Mouse (Mus musculus): Measurements from ENCODE around the gene Olfr765.
A peak's percentile ranks its signal among the peaks of the same experiment; 100 is the strongest.
"Not testable (repeated sequence)": the region's sequence is repeated elsewhere in the genome, so short reads cannot be mapped to it uniquely, and the experiment has no call there.

The Olfr765 gene

GRCm38 (mm10) chr10:129049898-129050297 lies at the start of gene Olfr765:
TSS of gene Olfr765 (minus strand) at chr10:129049998.
- DNase-seq (ENCODE audit: low read depth, low spot score): not testable (repeated sequence)

DNA sequence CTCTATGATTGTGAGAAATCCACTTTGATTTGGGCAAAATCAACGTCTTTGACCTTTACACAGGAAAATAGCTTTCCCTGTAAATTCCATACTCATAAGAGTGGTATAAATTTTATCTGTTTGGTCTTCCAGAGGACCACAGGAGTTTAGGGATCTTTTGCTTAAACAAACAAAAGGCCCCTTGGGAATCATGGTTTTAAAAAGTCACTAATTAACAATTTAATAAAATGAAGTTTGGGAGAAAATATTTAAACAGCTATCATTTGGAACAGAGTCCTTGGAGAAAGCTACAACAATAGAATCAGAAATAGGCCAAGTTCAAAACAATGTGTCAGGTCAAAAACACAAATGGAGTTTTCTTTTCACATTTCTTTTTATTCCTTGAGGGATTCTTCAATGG lies 49.5 kb upstream of the Olfr765 start, which contains the start of gene Olfr768:
TSS of gene Olfr768 (minus strand) at position 101 of the 400 bp plus-strand sequence.
- DNase-seq (ENCODE audit: low read depth, low spot score): no peak

DNA sequence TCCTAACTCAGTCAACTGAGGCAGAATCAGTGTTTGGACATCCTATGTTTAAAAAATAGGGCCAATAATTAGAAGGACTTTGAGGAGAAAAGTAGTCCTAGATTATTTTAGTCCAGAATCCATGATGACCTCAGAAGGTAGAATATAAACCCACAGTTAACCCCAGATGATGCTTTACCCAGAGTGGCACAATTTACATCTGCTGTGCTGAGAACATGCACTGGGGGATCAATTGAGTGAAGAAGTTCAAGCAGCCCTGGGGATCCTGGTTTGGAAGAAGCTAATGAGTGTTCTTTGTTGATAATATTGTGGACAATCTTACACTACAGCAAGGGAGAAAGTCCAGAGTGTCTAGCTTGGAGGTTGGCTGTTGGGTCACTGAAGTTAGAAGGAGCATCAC lies 33.0 kb upstream of the Olfr765 start, which contains the start of gene Olfr767:
TSS of gene Olfr767 (minus strand) at position 101 of the 400 bp plus-strand sequence.
- DNase-seq (ENCODE audit: low read depth, low spot score): not testable (repeated sequence)

DNA sequence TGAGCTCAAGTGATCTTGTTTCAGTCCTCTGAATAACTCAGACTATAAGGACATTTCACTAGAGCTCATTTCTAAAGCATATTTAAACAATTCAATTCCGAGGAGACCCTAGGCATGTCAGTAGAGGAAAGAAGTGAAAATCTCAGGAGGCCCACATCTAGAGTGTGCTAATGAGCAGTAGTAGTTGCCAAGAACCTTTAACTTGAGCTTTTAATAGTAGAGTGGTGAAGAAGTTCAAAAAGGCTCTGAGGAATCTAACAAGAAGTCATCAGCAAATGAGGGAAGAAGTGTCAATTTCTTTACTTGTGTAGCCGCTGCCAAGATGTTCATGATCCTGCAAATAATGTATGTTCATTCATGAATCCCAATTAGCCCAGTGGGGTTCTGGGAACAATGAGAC lies 19.1 kb upstream of the Olfr765 start, which contains the start of gene Olfr766-ps1:
TSS of gene Olfr766-ps1 (minus strand) at position 101 of the 400 bp plus-strand sequence.
- no peak for DNase-seq (ENCODE audit: low read depth, low spot score)

GRCm38 (mm10) chr10:129039796-129040195 lies 10.0 kb downstream of the Olfr765 start, which contains the start of gene Olfr764-ps1:
TSS of gene Olfr764-ps1 (minus strand) at chr10:129039896.
- DNase-seq (ENCODE audit: low read depth, low spot score): no peak

DNA sequence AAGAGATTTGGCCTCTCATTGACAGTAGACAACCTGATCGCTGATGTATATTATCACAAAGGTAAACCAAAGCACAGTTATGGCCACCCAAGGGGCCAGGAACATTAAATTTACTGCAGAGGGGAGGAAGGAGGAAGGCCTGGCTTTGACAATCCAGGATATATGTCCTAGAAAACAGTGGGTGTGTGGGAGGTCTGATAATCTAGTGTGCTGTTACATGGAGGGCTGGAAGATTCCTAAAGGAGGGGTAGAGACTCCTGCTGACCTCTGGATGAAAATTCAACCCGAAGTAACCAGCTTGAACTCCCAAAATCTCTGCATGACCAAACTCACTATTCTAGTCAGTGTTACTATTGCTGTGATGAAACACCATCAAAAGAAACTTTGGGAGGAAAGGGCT lies 21.5 kb downstream of the Olfr765 start:
- no peak for DNase-seq (ENCODE audit: low read depth, low spot score)

- DNase-seq (ENCODE audit: low read depth, low spot score): peak; percentile 59
Observed at GRCm38 (mm10) chr10:129026018-129026662, 23.7 kb downstream of the Olfr765 start.

GRCm38 (mm10) chr10:129023319-129023718 lies 26.5 kb downstream of the Olfr765 start:
- no peak for DNase-seq (ENCODE audit: low read depth, low spot score)

DNA sequence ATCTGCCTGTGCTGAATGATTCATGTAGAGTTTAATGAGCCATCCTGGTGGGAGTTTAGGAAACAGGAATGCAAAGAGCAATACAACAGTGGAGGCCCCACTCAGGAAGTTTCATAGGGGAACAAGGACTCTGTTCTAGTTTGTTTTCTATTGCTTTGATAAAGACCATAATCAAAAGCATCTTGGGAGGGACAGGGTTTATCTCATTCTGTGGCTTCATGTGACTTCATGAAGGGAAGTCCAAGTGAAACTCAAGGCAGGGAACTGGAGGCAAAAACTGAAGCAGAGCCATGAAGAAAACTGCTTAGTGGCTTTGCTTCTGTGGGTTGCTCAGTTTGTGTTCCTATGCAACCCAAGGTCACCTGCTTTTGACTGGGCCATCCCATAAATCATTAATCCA lies 35.3 kb downstream of the Olfr765 start:
- no peak for DNase-seq (ENCODE audit: low read depth, low spot score)

DNA sequence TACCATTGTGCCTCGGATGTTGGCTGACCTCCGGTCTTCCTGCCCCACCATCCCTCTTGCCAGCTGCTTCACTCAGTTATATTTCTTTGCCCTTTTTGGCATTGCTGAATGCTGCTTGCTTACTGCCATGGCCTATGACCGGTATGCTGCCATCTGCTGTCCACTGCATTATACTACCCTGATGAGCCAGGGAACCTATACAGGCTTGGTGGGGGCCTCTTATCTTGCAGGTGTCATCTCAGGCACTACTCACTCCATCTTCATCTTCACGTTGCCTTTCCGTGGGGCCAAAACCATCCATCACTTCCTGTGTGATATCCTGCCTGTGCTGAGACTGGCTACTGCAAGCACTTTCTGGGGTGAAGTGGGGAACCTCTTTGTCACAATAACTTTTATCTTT lies 38.3 kb downstream of the Olfr765 start:
- not testable (repeated sequence) for DNase-seq (ENCODE audit: low read depth, low spot score)

GRCm38 (mm10) chr10:129010288-129010841 lies 39.4 kb downstream of the Olfr765 start, which contains the start of gene Olfr763:
TSS of gene Olfr763 (plus strand) at chr10:129010791.
- no peak for DNase-seq (ENCODE audit: low read depth, low spot score)

- no peak for DNase-seq (ENCODE audit: low read depth, low spot score)
Observed at GRCm38 (mm10) chr10:129004032-129004920, 45.5 kb downstream of the Olfr765 start.

DNA sequence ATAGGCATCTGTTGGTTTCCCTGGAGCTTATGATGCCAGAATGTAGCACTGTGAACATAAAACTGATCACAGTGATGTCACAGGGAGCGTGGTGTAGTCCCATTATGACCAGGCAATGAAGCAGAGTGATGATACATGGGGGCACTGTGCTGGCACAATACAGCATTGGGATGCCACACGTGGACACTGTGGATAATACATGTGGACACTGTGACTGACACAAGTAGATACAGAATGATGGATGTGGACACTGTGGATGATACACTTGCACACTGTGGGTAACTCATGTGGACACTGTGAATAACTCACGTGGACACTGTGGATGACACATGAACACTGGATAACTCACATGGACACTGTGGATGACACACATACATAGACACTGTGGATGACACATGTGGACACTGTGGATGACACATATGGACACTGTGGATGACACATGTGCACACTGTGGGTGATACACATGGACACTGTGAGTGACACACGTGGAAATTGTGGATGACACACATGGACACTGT lies 53.2 kb downstream of the Olfr765 start:
- DNase-seq (ENCODE audit: low read depth, low spot score): no peak

DNA sequence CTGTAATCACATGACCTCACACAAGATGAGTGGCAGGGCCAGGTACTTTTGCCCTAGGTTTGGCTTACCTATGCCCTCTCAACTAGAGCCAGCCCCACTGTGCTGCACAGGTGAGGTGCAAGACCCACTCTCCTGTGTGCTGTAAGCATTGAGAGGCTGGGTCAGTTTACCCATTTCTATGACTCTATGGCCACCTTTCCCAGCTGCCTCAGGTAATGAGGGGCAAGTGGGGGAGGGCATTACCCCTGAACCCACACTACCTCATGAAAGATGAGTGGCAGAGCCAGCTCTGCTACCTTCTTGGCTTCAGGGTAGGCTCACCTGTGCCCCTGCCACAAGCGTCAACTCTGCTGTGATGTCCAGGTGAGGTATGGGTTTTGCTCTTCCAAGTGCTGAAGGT lies 54.0 kb downstream of the Olfr765 start:
- no peak for DNase-seq (ENCODE audit: low read depth, low spot score)
